Mouse (Mus musculus) left cerebral cortex, adult 9 months (tissue): ENCODE results near the gene Gm20695.

Source experiments
- DNase-seq, 2 experiments: peaks; one replicate each; pipeline ENCODE4 v3.0.0; 2022; ENCODE audit warnings: low spot score in 2 of 2

The Gm20695 gene

DNA sequence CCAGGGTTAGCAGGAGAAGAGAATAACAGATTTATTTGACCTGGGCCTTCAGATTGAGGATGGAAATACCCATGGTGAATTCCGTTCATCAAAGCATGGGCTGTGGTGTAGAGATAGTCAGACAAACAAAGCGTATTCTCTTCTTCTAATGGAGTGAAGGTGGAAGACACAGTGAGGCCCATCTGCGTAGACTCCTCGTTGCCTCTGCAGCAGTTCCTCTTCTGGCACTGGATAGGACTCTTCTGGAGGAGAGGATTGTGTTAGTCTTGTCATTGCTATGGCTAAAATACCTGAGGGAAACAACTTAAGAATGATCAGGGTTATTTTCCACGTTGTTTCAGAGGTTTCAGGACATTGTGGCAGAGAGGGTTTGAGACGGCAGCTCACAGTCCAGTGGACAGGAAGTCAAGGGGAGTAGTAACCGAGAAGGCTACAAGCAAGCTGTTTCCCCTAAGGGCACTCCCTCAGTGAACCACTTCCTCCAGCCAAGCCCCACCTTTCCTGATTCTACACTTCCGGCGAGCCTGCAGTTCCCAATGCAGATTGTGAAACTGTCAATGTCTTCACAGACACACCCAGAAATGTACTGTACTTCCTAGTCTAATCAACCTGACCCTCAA lies 10.8 kb downstream of the Gm20695 start:
- DNase-seq = no peak

DNA sequence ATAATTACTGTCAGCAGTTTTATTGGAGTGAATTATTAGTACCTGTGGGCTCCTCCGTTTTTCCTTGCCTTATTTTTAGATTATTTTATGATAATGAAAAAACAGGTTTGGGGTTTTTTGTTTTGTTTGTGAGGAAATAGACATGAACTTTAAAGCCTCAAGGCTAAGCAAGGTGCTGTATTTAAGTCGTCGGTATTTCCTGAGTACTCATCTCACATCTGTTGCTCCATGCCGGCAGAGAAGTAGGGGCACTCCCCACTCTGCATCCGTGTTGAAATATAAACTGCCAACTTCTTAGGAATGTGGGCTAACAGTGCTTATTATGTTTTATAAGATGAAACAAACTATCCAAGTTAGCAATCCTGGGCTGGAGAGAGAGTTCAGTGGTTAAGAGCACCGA lies 11.6 kb downstream of the Gm20695 start:
- no peak for DNase-seq

- no peak for DNase-seq
These were observed 12.1 kb downstream of the Gm20695 start for GRCm38 (mm10) chr16:3896553-3896952.

DNA sequence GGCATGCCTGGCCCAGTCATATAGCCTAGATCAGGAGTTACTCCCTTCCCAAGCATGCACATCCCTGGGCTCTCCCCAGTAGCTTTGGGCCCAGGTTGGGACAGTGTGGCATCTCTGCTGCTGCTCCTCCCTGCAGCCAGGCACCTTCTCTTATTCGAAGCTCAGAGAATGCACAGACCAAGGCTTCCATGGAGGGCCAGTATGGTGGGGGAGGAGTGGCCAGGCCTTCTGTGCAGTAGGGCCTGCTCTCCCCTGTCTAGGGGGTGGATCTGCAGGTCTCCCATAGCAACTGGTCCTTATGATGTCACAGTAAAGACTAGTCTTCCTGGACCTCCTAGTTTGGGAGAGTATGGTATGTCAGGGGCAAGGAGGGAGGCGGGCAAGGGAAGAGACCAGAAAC lies 23.0 kb downstream of the Gm20695 start:
- no peak for DNase-seq

DNA sequence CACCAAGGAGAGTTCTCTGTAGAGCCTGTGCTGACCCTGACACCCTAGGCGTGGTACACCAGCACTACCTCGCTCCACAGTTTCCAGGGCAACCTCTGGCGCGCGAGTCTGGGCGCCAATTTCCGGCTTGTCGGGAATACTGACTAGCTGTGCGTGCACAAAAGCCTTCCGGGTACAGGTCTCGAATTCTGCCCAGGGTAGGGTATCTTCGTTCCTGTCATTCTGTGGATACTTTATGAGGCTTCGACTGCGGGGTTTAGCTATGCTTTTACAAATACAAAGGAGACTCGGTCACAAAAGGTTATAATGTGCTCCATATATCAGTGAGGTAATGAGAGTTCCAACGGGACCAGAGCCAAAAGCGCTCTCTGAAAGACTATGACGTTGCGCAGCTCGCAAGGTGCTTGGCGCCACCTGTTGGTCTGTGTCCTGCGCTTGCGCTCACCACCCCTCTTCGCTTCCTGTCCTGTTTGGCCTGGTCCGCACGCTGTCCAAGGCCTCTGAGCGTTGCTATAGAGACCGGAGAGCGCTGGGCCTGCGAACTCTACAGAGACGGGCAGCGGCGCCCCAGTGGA lies 24.2 kb downstream of the Gm20695 start, which contains the start of the genes 1700037C18Rik and Cluap1:
1700037C18Rik (minus strand) TSS at position 153 of the 575 bp plus-strand sequence.
Cluap1 (plus strand) TSS at position 265 of the 575 bp plus-strand sequence.
- DNase-seq = peak; percentile 80 to 95

DNA sequence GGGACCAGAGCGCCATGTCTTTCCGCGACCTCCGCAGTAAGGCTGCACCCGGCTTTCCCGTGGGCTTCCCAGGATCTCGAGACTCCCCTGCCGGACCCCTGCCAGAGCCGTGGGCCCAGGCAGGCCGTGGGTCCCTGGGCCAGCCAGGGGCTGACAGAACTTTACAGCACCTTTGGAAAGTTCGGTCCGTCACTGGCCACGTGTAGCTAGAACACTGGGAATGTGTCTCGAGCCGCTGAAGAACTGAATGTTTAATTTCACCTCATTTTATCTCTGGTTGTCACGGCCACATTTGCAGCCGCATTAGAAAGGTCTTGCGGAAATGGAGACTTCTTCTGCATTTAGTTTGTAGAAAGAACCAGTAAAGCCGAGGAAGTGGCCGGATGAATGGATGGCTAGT lies 24.7 kb downstream of the Gm20695 start:
- DNase-seq = no peak

GRCm38 (mm10) chr16:3920756-3921155 lies 36.3 kb downstream of the Gm20695 start:
- DNase-seq = no peak

DNA sequence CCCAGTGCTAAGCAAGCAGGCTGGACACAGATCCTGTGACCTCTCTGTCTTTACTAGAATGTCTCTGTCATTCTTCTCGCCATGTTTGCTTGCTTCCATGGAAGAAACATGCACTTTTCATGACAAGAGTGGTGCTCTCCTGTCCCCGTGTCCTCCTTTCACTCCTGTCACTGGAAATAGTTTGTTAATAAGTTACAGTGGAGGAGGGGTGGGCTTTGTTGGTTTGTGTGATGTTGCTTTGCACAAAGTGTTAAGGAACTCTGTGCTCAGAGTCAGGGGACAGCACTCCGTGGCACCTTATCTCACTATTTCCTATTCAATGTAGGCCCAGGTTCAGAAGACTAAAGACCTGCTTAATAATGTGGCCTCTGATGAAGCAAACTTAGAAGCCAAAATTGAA lies 39.1 kb downstream of the Gm20695 start:
- DNase-seq = no peak

- no peak for DNase-seq
These were observed 39.5 kb downstream of the Gm20695 start for GRCm38 (mm10) chr16:3923966-3924365.

DNA sequence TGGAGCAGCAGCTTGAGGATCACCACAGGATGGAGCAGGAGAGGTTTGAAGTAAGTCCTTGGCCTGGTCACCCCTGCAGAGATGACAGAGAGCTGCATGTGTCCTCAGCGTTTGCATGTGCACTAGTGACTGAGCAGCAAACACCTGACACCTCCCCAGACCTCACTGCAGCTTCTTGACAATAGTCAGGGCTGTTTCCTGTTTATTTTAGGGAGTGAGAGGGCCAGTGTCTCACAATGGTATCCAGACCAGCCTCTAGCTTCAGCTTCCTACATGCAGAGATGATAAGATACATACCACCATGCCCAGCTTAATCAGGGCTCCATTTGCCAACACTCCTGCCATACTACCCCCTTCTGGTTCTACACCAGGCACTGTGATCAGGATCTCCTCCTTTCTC lies 44.1 kb downstream of the Gm20695 start:
- no peak for DNase-seq

- no peak for DNase-seq
These were observed 44.7 kb downstream of the Gm20695 start for GRCm38 (mm10) chr16:3929151-3929550.

- DNase-seq = no peak
These were observed 49.1 kb downstream of the Gm20695 start for GRCm38 (mm10) chr16:3933536-3933935.

DNA sequence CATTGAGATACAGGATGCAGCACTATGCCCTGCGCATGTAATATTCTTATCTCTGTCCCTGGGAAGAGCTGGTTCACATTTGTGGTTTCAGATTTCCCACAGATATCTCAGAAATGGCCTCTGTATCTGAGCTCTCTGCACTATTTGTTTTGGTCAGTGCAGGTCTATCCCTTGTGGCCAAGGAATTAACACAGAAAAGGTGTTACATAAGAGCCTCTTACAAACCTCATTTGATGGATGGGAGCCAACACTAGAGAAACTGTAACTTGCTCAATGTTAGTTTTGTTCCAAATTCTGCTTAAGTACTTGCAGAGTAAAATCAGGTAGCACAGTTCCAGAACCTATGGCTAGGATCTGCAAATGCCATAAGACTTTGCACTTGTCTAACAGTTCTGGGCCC lies 49.6 kb downstream of the Gm20695 start:
- no peak for DNase-seq

DNA sequence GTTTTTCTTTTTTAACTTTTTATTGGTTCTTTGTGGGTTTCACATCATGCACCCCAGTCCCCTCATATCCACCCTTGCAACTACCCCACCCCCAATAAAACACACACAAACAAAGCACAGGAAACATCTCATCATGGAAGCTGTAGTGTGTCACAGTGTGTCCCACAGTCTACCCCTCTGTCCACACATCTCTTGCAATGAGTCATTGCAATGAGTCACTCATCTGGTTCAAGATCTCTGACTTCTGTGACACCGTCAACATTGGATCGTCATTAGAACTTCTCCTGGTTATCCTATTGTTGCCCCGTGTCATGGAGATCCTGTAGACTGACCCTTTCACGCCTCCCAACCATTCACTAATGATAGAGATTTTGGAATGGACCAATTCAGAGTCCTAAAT lies 50.3 kb downstream of the Gm20695 start:
- no peak for DNase-seq

DNA sequence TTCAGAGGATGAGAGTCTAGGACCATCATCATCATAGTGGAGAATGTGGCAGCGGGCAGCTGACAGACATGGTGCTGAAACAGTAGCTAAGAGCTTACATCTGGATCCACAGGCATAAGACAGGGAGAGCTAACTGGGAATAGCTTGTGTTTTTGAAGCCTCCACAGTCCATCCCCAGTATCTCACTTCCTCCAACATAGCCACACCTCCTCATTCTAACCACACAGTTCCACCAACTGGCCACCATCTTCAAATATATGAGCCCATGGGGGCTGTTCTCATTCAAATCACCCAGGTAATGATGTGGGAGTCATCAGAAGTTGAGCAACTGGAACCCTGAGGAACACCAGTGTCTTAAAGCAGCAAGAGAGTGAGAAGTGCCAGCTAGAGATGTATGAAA lies 66.7 kb downstream of the Gm20695 start:
- DNase-seq = no peak

- DNase-seq = peak in 1 of 2 experiments; percentile 17
These were observed 71.9 kb downstream of the Gm20695 start for GRCm38 (mm10) chr16:3956369-3956768.

DNA sequence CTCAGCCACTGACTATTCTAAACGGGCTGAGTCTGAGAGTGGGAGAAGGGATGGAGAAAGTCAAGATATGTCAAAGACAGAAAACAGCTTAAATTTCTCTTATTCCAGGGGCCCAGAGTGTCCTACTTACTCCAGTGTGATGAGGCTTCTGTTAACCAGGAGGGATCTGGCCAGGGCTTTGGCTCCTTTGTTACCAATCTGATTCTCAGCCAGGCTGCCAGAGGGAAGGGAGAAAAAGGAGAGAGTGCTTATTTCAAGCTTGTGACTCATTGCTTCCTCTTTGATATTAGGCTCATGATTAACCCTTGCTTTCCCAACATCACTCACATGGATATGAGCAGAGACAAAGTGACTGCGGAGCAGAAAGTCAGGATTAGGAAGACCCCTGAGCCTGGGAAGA lies 74.8 kb downstream of the Gm20695 start:
- DNase-seq = no peak

- no peak for DNase-seq
These were observed 80.5 kb downstream of the Gm20695 start for GRCm38 (mm10) chr16:3964990-3965389.

GRCm38 (mm10) chr16:3965534-3965933 lies 81.1 kb downstream of the Gm20695 start:
- DNase-seq = no peak
